Mouse (Mus musculus) stomach, postnatal 0 days (tissue): ENCODE measurements around the gene Car9.

ENCODE experiments used
- CTCF ChIP-seq: IDR thresholded peaks from 2 replicates; pipeline ENCODE4 v1.5.1; 2016; ENCODE audit warnings: antibody characterized with exemption, low read depth, mild to moderate bottlenecking, moderate library complexity
- EP300 ChIP-seq: optimal IDR thresholded peaks from 2 replicates; pipeline ENCODE3; 2016; ENCODE audit warnings: antibody characterized with exemption

DNA sequence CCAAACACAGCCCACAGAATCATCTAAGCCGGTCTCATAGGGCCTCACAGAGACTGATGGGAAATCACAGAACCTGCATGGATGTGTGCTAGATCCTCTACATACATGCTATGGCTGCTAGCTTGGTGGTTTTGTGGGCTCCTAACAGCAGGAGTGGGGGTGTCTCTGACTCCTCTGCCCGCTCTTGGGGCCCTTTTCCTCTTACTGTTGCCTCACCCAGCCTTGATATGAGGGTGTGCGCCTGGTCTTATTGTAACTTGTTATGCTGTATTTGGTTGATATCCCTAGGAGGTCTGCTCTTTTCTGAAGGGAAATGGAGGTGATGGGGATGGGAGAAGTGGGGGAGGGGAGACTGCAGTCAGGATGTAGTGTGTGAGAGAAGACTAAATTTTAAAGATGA is 17.2 kb upstream of the Car9 start:
- TF ChIP-seq CTCF = no peak
- no peak for TF ChIP-seq EP300
